Mouse (Mus musculus) ES-Bruce4 (cell line): ENCODE data around the gene Trmt112. TPM values are rescaled to one million over a fixed set of nuclear protein-coding genes. Genes with fewer than 3 reads are reported as not detected.

ENCODE experiments used
- H3K27ac ChIP-seq: 2 replicates; pipeline ENCODE4 v1.5.1; 2012; ENCODE audit warnings: low read length, inconsistent platforms; ENCODE audit not compliant: insufficient read depth
- H3K27me3 ChIP-seq: 2 replicates; pipeline ENCODE4 v1.6.1; 2012; ENCODE audit warnings: mild to moderate bottlenecking, low read length, inconsistent platforms; ENCODE audit not compliant: control insufficient read depth, poor library complexity, insufficient read depth, severe bottlenecking
- H3K36me3 ChIP-seq: 2 replicates; pipeline ENCODE4 v1.6.1; 2012; ENCODE audit warnings: inconsistent platforms, mild to moderate bottlenecking, low read length, moderate library complexity; ENCODE audit not compliant: control insufficient read depth, poor library complexity, insufficient read depth, severe bottlenecking
- H3K4me1 ChIP-seq: one replicate; pipeline ENCODE4 v1.8.1; 2011; ENCODE audit warnings: low read length; ENCODE audit not compliant: control insufficient read depth, insufficient read depth
- H3K4me3 ChIP-seq: 2 replicates; pipeline ENCODE4 v1.5.1; 2011; ENCODE audit warnings: low read depth, mild to moderate bottlenecking, low read length
- H3K9ac ChIP-seq: 2 replicates; pipeline ENCODE4 v1.6.1; 2012; ENCODE audit warnings: low read depth, mild to moderate bottlenecking, inconsistent platforms; ENCODE audit not compliant: poor library complexity, severe bottlenecking
- H3K9me3 ChIP-seq: replicated peaks from 2 replicates; pipeline ENCODE4 v1.6.1; 2012; ENCODE audit warnings: mild to moderate bottlenecking, low read length, inconsistent platforms; ENCODE audit not compliant: control insufficient read depth, poor library complexity, insufficient read depth, severe bottlenecking
- CTCF ChIP-seq: IDR thresholded peaks from one replicate; pipeline ENCODE4 v1.8.1; 2011; ENCODE audit warnings: low read depth, low read length
- EP300 ChIP-seq: IDR thresholded peaks from 2 replicates; pipeline ENCODE4 v1.6.1; 2011; ENCODE audit warnings: low read depth, low read length; ENCODE audit not compliant: insufficient read depth
- POLR2A ChIP-seq: IDR thresholded peaks from one replicate; pipeline ENCODE4 v1.8.1; 2011; ENCODE audit warnings: low read length; ENCODE audit not compliant: insufficient read depth
- polyA plus RNA-seq: library from polyadenylated mRNA; stranded (reverse); fragments of >200 nt; gene quantifications from 2 replicates; pipeline ENCODE4 v1.2.4, GENCODE M21; 2011; ENCODE audit warnings: low read depth; ENCODE audit not compliant: missing spikeins, insufficient read depth, insufficient read length

Trmt112 gene
- polyA plus RNA-seq, 1 experiment: 112 TPM

DNA sequence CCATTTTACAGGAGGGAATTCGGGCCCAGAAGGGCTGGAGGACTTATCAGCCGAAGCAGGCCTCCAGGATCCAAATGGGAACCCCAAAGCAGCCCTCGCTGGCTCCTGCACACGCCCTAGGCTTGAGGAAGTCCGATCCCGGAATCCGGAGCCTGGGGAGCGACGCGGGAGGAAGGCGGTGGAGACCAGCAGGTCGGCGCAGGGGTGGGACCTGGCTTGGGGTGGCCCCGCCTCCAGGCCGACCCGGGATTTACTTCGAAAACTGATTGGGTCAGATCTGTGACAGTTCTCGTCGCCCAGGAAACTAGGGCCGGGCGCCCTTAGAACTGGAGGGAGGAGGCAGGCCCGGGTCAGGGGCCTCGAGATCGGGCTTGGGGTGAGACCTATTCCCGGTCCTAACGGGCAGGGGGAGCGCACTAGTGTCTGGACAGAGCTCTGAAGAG, 32.8 kb downstream of the Trmt112 start, which contains the start of gene Gpr137:
Gene Gpr137, minus strand, starts transcription at position 232 of the 443 bp plus-strand sequence.
- Histone ChIP-seq H3K4me1 (no peaks in the 10 kb centered on the region), H3K27me3 (no peaks in the 10 kb centered on the region), H3K9ac (peak within 1 kb of the TSS; percentile 86), H3K4me3 (peak within 1 kb of the TSS; percentile 96), H3K36me3 (no peaks in the 10 kb centered on the region), H3K9me3 (no peaks in the 10 kb centered on the region), H3K27ac (peak within 1 kb of the TSS; percentile 60)
- TF ChIP-seq POLR2A: peak; percentile 66
- TF ChIP-seq EP300: no peak
- no peak for TF ChIP-seq CTCF

DNA sequence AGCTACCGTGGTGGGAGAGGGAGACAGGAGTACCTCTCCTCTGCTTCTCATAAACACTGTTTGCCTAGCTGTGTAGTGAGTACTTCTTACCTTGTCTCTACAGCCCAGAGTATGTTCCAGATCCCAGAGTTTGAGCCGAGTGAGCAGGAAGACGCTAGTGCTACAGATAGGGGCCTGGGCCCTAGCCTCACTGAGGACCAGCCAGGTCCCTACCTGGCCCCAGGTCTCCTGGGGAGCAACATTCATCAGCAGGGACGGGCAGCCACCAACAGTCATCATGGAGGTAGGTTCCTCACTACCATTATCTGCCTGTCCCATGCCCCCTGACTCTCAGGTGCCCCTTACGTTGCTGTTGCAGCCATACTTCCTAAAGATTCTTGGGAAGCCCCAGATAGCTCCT, 33.3 kb downstream of the Trmt112 start:
- H3K4me1 ChIP-seq: no peaks in the 10 kb centered on the region
- no peak overlapping the region for H3K27ac ChIP-seq
- TF ChIP-seq EP300 (no peak), POLR2A (no peak), CTCF (no peak)

DNA sequence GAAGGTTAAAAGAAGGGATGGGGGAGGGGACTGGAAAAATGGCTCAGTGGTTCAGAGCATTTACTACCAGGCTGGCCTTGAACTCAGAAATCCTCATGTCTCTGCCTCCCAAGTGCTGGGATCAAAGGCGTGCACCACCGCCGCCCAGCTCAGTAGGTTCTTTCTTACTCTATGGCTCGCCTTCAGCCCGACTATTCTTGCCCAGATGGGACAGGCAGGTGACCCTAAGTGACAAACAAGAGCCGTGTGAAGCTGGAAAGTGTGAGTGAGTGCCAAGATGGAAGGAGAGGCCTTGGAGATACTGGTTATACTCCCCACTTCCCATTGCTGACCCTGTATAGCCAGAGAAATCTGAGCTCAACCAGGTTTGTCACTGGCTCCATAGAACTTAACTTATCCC, 34.2 kb downstream of the Trmt112 start:
- Histone ChIP-seq H3K27me3 (no peaks in the 10 kb centered on the region), H3K9ac (no peak overlapping the region), H3K4me1 (peaks cover 3% of the 10 kb centered on the region), H3K27ac (no peak overlapping the region), H3K36me3 (no peaks in the 10 kb centered on the region), H3K4me3 (no peak overlapping the region), H3K9me3 (no peaks in the 10 kb centered on the region)
- TF ChIP-seq CTCF (no peak), POLR2A (no peak), EP300 (no peak)

More for the DNA sequence above, 33.3 kb downstream of the Trmt112 start:
- H3K9me3 ChIP-seq: no peaks in the 10 kb centered on the region
- no peaks in the 10 kb centered on the region for H3K27me3 ChIP-seq
- peak overlapping the region; percentile 86 for H3K9ac ChIP-seq
- H3K36me3 ChIP-seq: no peaks in the 10 kb centered on the region
- peak overlapping the region; percentile 62 for H3K4me3 ChIP-seq

DNA sequence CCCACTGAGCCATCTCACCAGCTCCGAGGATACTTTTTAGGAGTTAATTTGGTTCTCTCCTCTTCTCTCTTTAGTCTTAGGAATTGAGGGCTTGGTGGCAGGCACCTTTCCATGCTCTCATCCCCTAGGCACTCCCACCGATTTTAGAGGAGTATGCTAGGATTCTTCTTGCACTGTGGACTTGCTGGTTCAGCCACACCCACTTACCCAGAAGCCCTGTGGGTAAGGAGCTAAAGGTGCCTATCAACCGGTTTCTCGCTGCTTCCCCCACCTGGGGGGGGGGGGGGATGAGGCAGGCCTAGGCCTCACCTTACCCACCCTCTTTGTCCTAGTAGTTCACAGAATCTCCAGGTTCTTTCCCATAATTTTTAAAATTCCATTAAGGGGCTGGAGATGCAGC, 38.2 kb downstream of the Trmt112 start:
- Histone ChIP-seq H3K27me3 (no peaks in the 10 kb centered on the region), H3K9me3 (no peaks in the 10 kb centered on the region), H3K36me3 (no peaks in the 10 kb centered on the region), H3K4me1 (peaks cover 3% of the 10 kb centered on the region), H3K27ac (peak overlapping the region; percentile 51), H3K4me3 (no peak overlapping the region), H3K9ac (0 out of 2 replicates have a peak overlapping the region, but pooled peaks have one; percentile 6)
- TF ChIP-seq POLR2A (no peak), EP300 (0 out of 2 replicates have a peak, but pooled peaks have one; percentile 5)

DNA sequence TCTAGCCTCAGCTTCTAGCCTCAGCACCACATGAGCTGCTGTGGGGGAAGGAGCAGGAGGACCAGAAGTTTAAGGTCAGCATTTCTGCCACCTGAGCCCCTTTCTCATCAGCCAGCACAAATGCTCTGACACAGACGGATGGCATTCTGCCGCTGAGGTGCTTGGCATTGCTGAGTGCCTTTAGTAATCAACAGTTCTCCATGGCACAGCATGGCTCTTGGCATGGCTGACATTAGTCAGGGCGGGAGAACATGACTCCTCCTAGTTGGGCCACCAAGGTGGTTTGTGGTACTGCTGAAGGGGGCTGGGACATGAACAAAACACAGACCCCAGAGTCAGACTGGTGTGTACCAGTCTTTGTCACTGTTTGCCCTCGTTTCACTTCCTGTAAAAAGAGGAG, 38.7 kb downstream of the Trmt112 start:
- 0 out of 2 replicates have a peak overlapping the region, but pooled peaks have one; percentile 6 for H3K9ac ChIP-seq

DNA sequence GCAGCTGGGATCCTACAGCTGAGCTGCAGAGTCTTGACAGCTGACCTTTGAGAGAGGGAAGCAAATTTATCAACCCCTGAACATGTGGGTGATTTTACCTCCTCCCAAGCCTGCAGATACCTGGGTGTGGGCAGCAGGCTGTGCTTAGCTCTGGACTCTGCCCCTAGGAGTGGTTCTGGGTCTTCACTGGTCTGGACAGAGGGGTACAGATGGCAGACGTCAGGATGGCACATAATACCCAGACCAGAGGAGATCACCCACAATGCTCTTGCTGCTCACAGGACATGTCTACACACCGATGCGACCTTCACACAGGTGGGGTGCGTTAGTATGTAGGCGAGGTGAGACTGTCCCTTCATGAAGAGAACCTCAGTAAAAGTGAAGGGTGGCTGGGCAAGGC, 40.0 kb downstream of the Trmt112 start:
- no peaks in the 10 kb centered on the region for H3K36me3 ChIP-seq
- no peak overlapping the region for H3K4me3 ChIP-seq
- no peaks in the 10 kb centered on the region for H3K9me3 ChIP-seq
- H3K9ac ChIP-seq: no peak overlapping the region
- H3K27ac ChIP-seq: no peak overlapping the region
- TF ChIP-seq CTCF (no peak), POLR2A (no peak), EP300 (no peak)
- H3K27me3 ChIP-seq: no peaks in the 10 kb centered on the region
- H3K4me1 ChIP-seq: peaks cover 3% of the 10 kb centered on the region

More for the DNA sequence above, 38.7 kb downstream of the Trmt112 start:
- no peaks in the 10 kb centered on the region for H3K9me3 ChIP-seq
- no peak overlapping the region for H3K4me3 ChIP-seq
- TF ChIP-seq CTCF: no peak
- no peak for TF ChIP-seq EP300
- TF ChIP-seq POLR2A: no peak
- H3K36me3 ChIP-seq: no peaks in the 10 kb centered on the region
- no peaks in the 10 kb centered on the region for H3K27me3 ChIP-seq
- H3K27ac ChIP-seq: peak overlapping the region; percentile 51
- peaks cover 3% of the 10 kb centered on the region for H3K4me1 ChIP-seq
